Mouse (Mus musculus) brain, embryonic 14.5 days (tissue): ENCODE measurements at regions not wholly inside any gene's neighbourhood (a gene's known extent, or its start where the extent isn't known, plus 50 kb on each side); places are given as distances from the start of the nearest gene placed in this dataset.

Experiments used
- DNase-seq: peaks from one replicate; pipeline ENCODE4 v3.0.0-alpha.2; 2011; ENCODE audit warnings: low read depth
- CTCF ChIP-seq: fragments of 200-500 bp; IDR thresholded peaks from 2 replicates; pipeline ENCODE4 v1.5.1; 2012; ENCODE audit warnings: inconsistent platforms, mild to moderate bottlenecking, moderate library complexity, borderline replicate concordance; ENCODE audit not compliant: insufficient read depth, insufficient read length; ENCODE audit errors: extremely low read depth
- POLR2A ChIP-seq: fragments of 200-500 bp; IDR thresholded peaks from 2 replicates; pipeline ENCODE4 v1.6.1; 2012; ENCODE audit warnings: mild to moderate bottlenecking, inconsistent platforms, borderline replicate concordance; ENCODE audit not compliant: poor library complexity, insufficient read depth, insufficient read length, severe bottlenecking; ENCODE audit errors: extremely low read depth

DNA sequence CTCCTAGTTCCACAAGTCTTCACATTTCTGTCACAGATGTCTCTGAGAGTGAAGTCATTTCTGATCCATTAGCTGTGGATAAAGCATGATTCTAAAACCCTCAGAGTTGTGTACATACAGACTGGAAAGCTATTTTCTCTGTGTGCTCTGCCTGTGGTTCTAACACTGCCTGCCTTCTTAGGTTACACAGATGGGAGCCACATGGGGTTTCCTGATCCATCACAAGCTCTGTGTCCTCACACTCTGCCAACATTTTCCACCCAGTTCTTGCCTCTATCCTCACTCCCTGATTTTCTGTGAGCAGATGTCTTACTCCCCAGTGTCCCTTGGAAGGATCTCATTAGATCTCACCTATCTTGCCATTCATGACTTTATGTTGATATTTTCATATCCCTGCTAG, 1002.6 kb upstream of the 1700015G11Rik start:
- peak; percentile 52 for DNase-seq
- TF ChIP-seq CTCF (no peak), POLR2A (no peak)

- TF ChIP-seq CTCF = no peak
- TF ChIP-seq POLR2A = no peak
- DNase-seq = peak; percentile 68
Observed at GRCm38 (mm10) chr7:53017579-53017978, 1002.1 kb upstream of the 1700015G11Rik start.
